In the genomic region with DNA sequence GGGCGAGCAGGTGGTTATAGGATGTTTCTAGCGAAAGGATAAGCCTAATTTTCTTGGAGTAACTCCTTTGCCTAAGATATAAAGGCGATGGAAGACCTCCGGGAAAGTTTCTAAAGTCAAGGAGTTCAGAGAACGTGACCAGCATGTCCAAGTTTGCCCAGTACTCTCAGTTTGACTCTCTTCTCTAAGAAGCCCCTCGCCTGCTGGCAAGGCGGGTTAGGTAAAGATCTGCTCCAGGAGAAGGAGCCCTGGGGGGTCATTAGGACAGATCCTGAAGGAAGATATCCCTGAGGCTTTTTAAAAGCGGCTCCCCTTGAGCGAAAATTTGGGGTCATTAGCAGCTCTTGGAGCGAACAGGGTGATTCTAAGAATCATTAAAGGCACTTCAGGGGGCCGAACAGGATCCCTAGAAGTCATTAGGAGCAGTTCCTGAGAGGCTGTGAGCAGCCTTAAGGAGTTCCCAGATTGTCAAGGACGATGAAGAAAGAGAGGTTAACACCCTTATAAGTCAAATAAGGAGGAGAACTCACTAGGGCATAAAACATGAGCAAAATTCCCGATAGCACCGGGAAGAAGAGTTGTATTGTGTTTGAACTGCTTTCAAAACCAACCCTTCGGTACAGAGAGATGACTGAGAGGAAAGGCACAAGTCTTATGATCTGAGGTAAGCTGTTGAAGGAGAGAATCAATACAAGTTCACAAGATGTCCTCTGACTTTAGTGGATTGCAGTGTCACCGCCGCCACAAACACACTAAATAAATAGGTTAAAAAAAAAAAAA, we compare ENCODE assay signal across 8 mouse cellular contexts. TPM values are rescaled to one million over a fixed set of nuclear protein-coding genes. Genes with fewer than 3 reads are reported as not detected.
DNase-seq lines count a peak whose midpoint lies in the region; ATAC-seq and TF ChIP-seq lines count a peak whose summit lies in the region.

No protein-coding gene starts in this region.

- WGBS in heart, embryonic 16.5 days: 12% methylated on average over 17 of the region's 17 CpGs
- 10% methylated on average over 17 of the region's 17 CpGs for WGBS in forebrain, embryonic 14.5 days
- 12% methylated on average over 17 of the region's 17 CpGs for WGBS in liver, postnatal 0 days (ENCODE audit: insufficient replicate concordance)

- TF ChIP-seq POLR2A in MEL (IDR thresholded peaks at IDR 0.05; ENCODE audit: control insufficient read depth in 1 of 2, insufficient read depth in 1 of 2, low read depth in 1 of 2, low read length in 2 of 2, poor library complexity in 1 of 2): no peak; a peak in 1 of 4 replicates

- H3K9me3 ChIP-seq in heart, embryonic 16.5 days (replicated peaks; ENCODE audit: control insufficient read depth, low read length): no peaks in the 10 kb centered on the region
- H3K9me3 ChIP-seq in MEL (replicated peaks; ENCODE audit: insufficient read depth, low read length): no peaks in the 10 kb centered on the region
- no peaks in the 10 kb centered on the region for H3K9me3 ChIP-seq in forebrain, embryonic 14.5 days (replicated peaks; ENCODE audit: control insufficient read depth, low read length)
- H3K9me3 ChIP-seq in liver, postnatal 0 days (ENCODE audit: low read length): no peaks in the 10 kb centered on the region

- ATAC-seq in heart, embryonic 16.5 days (replicated peaks; ENCODE audit: extremely low read depth, insufficient read depth, low FRiP score): no peak
- ATAC-seq in forebrain, embryonic 14.5 days: peak; percentile 3
- ATAC-seq in liver, postnatal 0 days: no peak
- no peak for ATAC-seq in inflammation-experienced regulatory T-cells, adult 6 months

- peaks cover 12% of the 10 kb centered on the region for H3K4me1 ChIP-seq in heart, embryonic 16.5 days (ENCODE audit: control insufficient read depth, insufficient read depth, low read length)
- H3K4me1 ChIP-seq in MEL (ENCODE audit: control insufficient read depth in 1 of 2, insufficient read depth in 2 of 2, low read length in 2 of 2): peaks cover 0 to 5% of the 10 kb centered on the region in 2 experiments; a peak in 2 of 4 replicates
- H3K4me1 ChIP-seq in forebrain, embryonic 14.5 days (ENCODE audit: control insufficient read depth, insufficient read depth, low read length): peaks cover 9% of the 10 kb centered on the region
- peaks cover 15% of the 10 kb centered on the region for H3K4me1 ChIP-seq in liver, postnatal 0 days (ENCODE audit: insufficient read depth)

- peak overlapping the region; percentile 96 for H3K4me2 ChIP-seq in heart, embryonic 16.5 days (ENCODE audit: low read depth, low read length)
- peak overlapping the region; percentile 50 for H3K4me2 ChIP-seq in forebrain, embryonic 14.5 days (ENCODE audit: low read length)
- H3K4me2 ChIP-seq in liver, postnatal 0 days (ENCODE audit: low read depth, low read length): peak overlapping the region; percentile 81

- peak overlapping the region; percentile 85 for H3K9ac ChIP-seq in heart, embryonic 16.5 days (ENCODE audit: low read length)
- peak overlapping the region; percentile 95 for H3K9ac ChIP-seq in MEL (ENCODE audit: control insufficient read depth, low read depth, low read length, poor library complexity, severe bottlenecking)
- peak overlapping the region; percentile 18 for H3K9ac ChIP-seq in forebrain, embryonic 14.5 days (ENCODE audit: low read length)
- peak overlapping the region; percentile 75 for H3K9ac ChIP-seq in liver, postnatal 0 days (replicated peaks)

- H3K27ac ChIP-seq in heart, embryonic 16.5 days (ENCODE audit: low read length): peak overlapping the region; percentile 100
- peak overlapping the region; percentile 91 for H3K27ac ChIP-seq in MEL (ENCODE audit: control insufficient read depth, low read depth, low read length)
- H3K27ac ChIP-seq in forebrain, embryonic 14.5 days (ENCODE audit: low read depth, low read length): peak overlapping the region; percentile 81
- H3K27ac ChIP-seq in liver, postnatal 0 days (ENCODE audit: low read depth): peak overlapping the region; percentile 87

- no peak for DNase-seq in heart, adult 8-10 months (ENCODE audit: low spot score)
- peak; percentile 56 for DNase-seq in MEL (ENCODE audit: low read depth, low spot score)
- no peak for DNase-seq in forebrain, embryonic 14.5 days (ENCODE audit: low spot score)
- no peak for DNase-seq in liver, postnatal 0 days
- DNase-seq in adrenal gland, adult 8-10 months: no peak
- no peak for DNase-seq in gastrocnemius, postnatal 10 days

- no peaks in the 10 kb centered on the region for H3K27me3 ChIP-seq in heart, embryonic 16.5 days (ENCODE audit: control insufficient read depth, insufficient read depth, low read length)
- H3K27me3 ChIP-seq in MEL (ENCODE audit: control insufficient read depth in 1 of 2, insufficient read depth in 2 of 2, low read length in 2 of 2): no peaks in the 10 kb centered on the region
- H3K27me3 ChIP-seq in forebrain, embryonic 14.5 days (replicated peaks; ENCODE audit: control insufficient read depth, insufficient read depth, low read length): no peaks in the 10 kb centered on the region
- H3K27me3 ChIP-seq in liver, postnatal 0 days (ENCODE audit: insufficient read depth, low read length): no peaks in the 10 kb centered on the region

- TF ChIP-seq RAD21 in MEL (IDR thresholded peaks at IDR 0.05; ENCODE audit: low read depth, low read length): no peak

- H3K36me3 ChIP-seq in heart, embryonic 16.5 days (ENCODE audit: control insufficient read depth, insufficient read depth): peaks cover 18% of the 10 kb centered on the region
- H3K36me3 ChIP-seq in MEL (ENCODE audit: control insufficient read depth in 1 of 2, insufficient read depth in 2 of 2, low read length in 2 of 2): peaks cover 0 to 9% of the 10 kb centered on the region in 2 experiments; a peak in 2 of 4 replicates
- H3K36me3 ChIP-seq in forebrain, embryonic 14.5 days (ENCODE audit: control insufficient read depth, insufficient read depth, low read length): peaks cover 20% of the 10 kb centered on the region
- peaks cover 17% of the 10 kb centered on the region for H3K36me3 ChIP-seq in liver, postnatal 0 days (replicated peaks; ENCODE audit: insufficient read depth, low read length)

- no peak for TF ChIP-seq CTCF in MEL (IDR thresholded peaks at IDR 0.05 in 2 of 3, conservative IDR thresholded peaks at IDR 0.05 in 1 of 3; ENCODE audit: control insufficient read depth in 1 of 3, insufficient read depth in 1 of 3, low read depth in 2 of 3, low read length in 3 of 3, poor library complexity in 1 of 3, severe bottlenecking in 1 of 3)
- no peak for TF ChIP-seq CTCF in liver, postnatal 0 days (IDR thresholded peaks at IDR 0.05; ENCODE audit: low read depth)

- no peak for TF ChIP-seq EP300 in MEL (IDR thresholded peaks at IDR 0.05; ENCODE audit: low read depth in 1 of 2, low read length in 2 of 2)
- TF ChIP-seq EP300 in liver, postnatal 0 days (IDR thresholded peaks at IDR 0.05; ENCODE audit: low read depth): no peak

- peak overlapping the region; percentile 88 for H3K4me3 ChIP-seq in heart, embryonic 16.5 days (ENCODE audit: low read length)
- H3K4me3 ChIP-seq in MEL (ENCODE audit: control insufficient read depth in 1 of 2, insufficient read depth in 1 of 2, low read depth in 2 of 2, low read length in 2 of 2): peak overlapping the region; percentile 50 to 74
- H3K4me3 ChIP-seq in forebrain, embryonic 14.5 days (ENCODE audit: low read depth, low read length): peak overlapping the region; percentile 73
- H3K4me3 ChIP-seq in liver, postnatal 0 days (ENCODE audit: low read depth, low read length): peak overlapping the region; percentile 79

- H3K79me2 ChIP-seq in MEL (ENCODE audit: control insufficient read depth, insufficient read depth, low read length, poor library complexity): peaks cover 19% of the 10 kb centered on the region

TF ChIP-seq in MEL, 35 proteins besides CTCF, POLR2A, EP300 and RAD21:
- no peak for TF ChIP-seq TAL1 (IDR thresholded peaks at IDR 0.05; ENCODE audit: low read length)
- TF ChIP-seq BHLHE40 (IDR thresholded peaks at IDR 0.05; ENCODE audit: borderline replicate concordance, low read depth, low read length): 0 out of 2 replicates have a peak, but pooled peaks have one; percentile 13
- peak; percentile 54; the same call in 1 of the 2 replicates for TF ChIP-seq ZNF384 (IDR thresholded peaks at IDR 0.05; ENCODE audit: low read depth, low read length)

RNA-seq across cellular contexts. Expression of a gene that starts 0.6 kb away (rescaled TPM):
- polyA plus RNA-seq in heart, embryonic 16.5 days (2015; fragmentation: Nextera tagmentation; extraction: Ambion mirVana): 19.0 and 19.4 TPM in 2 replicates
- 10 to 100 TPM; 23.7 to 24.5 (median 24.1) TPM for total RNA-seq in heart, adult 8-10 months (2022)
- total RNA-seq in MEL (2012; rRNA removed): 31.4 and 36.8 TPM in 2 replicates
- polyA plus RNA-seq in MEL (2012; ENCODE audit: insufficient read depth in 1 of 2, insufficient read length in 2 of 2, low read depth in 1 of 2, low replicate concordance in 2 of 2, missing spikeins in 1 of 2): 10 to 100 TPM in 1 of 2 experiments, not detected in 1; 49.6 TPM
- 51.4 and 66.7 TPM in 2 replicates for polyA plus RNA-seq in forebrain, embryonic 14.5 days (2014; fragmentation: Nextera tagmentation; extraction: Ambion mirVana)
- polyA plus RNA-seq in liver, postnatal 0 days (2015; fragmentation: Nextera tagmentation; extraction: Ambion mirVana): 7.0 and 7.2 TPM in 2 replicates
- 10 to 100 TPM; 39.7 to 56.1 (median 49.7) TPM for total RNA-seq in adrenal gland, adult 8-10 months (2022)
- total RNA-seq in gastrocnemius, postnatal 10 days (2021): 10 to 100 TPM; 26.4 to 28.0 TPM
- polyA plus RNA-seq in inflammation-experienced regulatory T-cells, adult 6 months (2017; shearing (Covaris generic)): 10 to 100 TPM in 1 of 3 experiments, 1 to 10 TPM in 2; 3.9 to 12.4 (median 6.9) TPM

RNA-seq across cellular contexts. Expression of a gene that starts 45.8 kb away (rescaled TPM):
- polyA plus RNA-seq in heart, embryonic 16.5 days (2015; fragmentation: Nextera tagmentation; extraction: Ambion mirVana): 7.8 and 8.9 TPM in 2 replicates
- 10 to 100 TPM; 61.5 to 67.5 (median 67.2) TPM for total RNA-seq in heart, adult 8-10 months (2022)
- total RNA-seq in MEL (2012; rRNA removed): 13.2 and 16.4 TPM in 2 replicates
- 10 to 100 TPM in 1 of 2 experiments, not detected in 1; 23.3 TPM for polyA plus RNA-seq in MEL (2012; ENCODE audit: insufficient read depth in 1 of 2, insufficient read length in 2 of 2, low read depth in 1 of 2, low replicate concordance in 2 of 2, missing spikeins in 1 of 2)
- 10.0 and 11.3 TPM in 2 replicates for polyA plus RNA-seq in forebrain, embryonic 14.5 days (2014; fragmentation: Nextera tagmentation; extraction: Ambion mirVana)
- 4.5 and 5.1 TPM in 2 replicates for polyA plus RNA-seq in liver, postnatal 0 days (2015; fragmentation: Nextera tagmentation; extraction: Ambion mirVana)
- 10 to 100 TPM; 30.4 to 40.3 (median 35.3) TPM for total RNA-seq in adrenal gland, adult 8-10 months (2022)
- total RNA-seq in gastrocnemius, postnatal 10 days (2021): 10 to 100 TPM; 40.9 to 48.9 TPM
- polyA plus RNA-seq in inflammation-experienced regulatory T-cells, adult 6 months (2017; shearing (Covaris generic)): 1 to 10 TPM in 2 of 3 experiments, under 1 TPM in 1; 0.40 to 2.4 (median 1.3) TPM

Comparison
In these comparisons a context has a peak if more than half of its experiments do, and no peak if none do; other contexts are left out.
1. H3K9ac ChIP-seq: peak in every context shown above with its lines; median percentile 95 in MEL; 85 in heart, embryonic 16.5 days; 75 in liver, postnatal 0 days; 18 in forebrain, embryonic 14.5 days.